Mouse (Mus musculus) mammary gland, adult 2 months (tissue): ENCODE results near the gene Cnbp. TPM values are rescaled to one million over a fixed set of nuclear protein-coding genes. Genes with fewer than 3 reads are reported as not detected.

Source experiments
- polyA plus RNA-seq: library from polyadenylated mRNA; depleted of rRNA; stranded (reverse); fragments of >200 nt; gene quantifications from 2 replicates; pipeline ENCODE4 v1.2.3, GENCODE M21; 2012; ENCODE audit warnings: low replicate concordance; rRNA removed

Gene Cnbp
- polyA plus RNA-seq = 139 and 299 TPM in 2 replicates

GRCm38 (mm10) chr6:87850900-87851614 lies at the start of gene Cnbp:
TSS of gene Cnbp (minus strand) at chr6:87851106.

GRCm38 (mm10) chr6:87887594-87888233 lies 36.8 kb upstream of the Cnbp start, which contains the start of gene Copg1:
TSS of gene Copg1 (plus strand) at chr6:87887814.

GRCm38 (mm10) chr6:87838551-87839197 lies 12.2 kb downstream of the Cnbp start, which contains the start of gene Isy1:
TSS of gene Isy1 (minus strand) at chr6:87838798.

GRCm38 (mm10) chr6:87835695-87836094 lies 15.2 kb downstream of the Cnbp start, which contains the start of gene Gm45140:
TSS of gene Gm45140 (minus strand) at chr6:87835795.

GRCm38 (mm10) chr6:87811675-87812338 lies 39.1 kb downstream of the Cnbp start, which contains the start of gene Rab43:
TSS of gene Rab43 (minus strand) at chr6:87812164.

Other genes with a start within 250 kb of the Cnbp start
- 2.0 and 2.9 TPM in 2 replicates for gene Aplf, start 178.9 kb downstream of the Cnbp start, polyA plus RNA-seq
- 4.2 and 4.3 TPM in 2 replicates for gene Efcc1, start 120.2 kb downstream of the Cnbp start, polyA plus RNA-seq
- gene Gp9, start 73.0 kb downstream of the Cnbp start, polyA plus RNA-seq = 0.33 and 1.1 TPM in 2 replicates
- 52.3 and 58.9 TPM in 2 replicates for gene Rab43, start 38.9 kb downstream of the Cnbp start, polyA plus RNA-seq
- gene Gm45140, start 15.3 kb downstream of the Cnbp start, polyA plus RNA-seq = 0.53 and 1.1 TPM in 2 replicates
- gene Isy1, start 12.3 kb downstream of the Cnbp start, polyA plus RNA-seq = 19.3 and 25.6 TPM in 2 replicates
- 33.4 and 37.3 TPM in 2 replicates for gene Copg1, start 36.7 kb upstream of the Cnbp start, polyA plus RNA-seq
- 21.3 and 21.8 TPM in 2 replicates for gene Hmces, start 62.8 kb upstream of the Cnbp start, polyA plus RNA-seq
- gene H1fx, start 130.5 kb upstream of the Cnbp start, polyA plus RNA-seq = 6.5 and 26.6 TPM in 2 replicates
- gene Rab7, start 194.2 kb upstream of the Cnbp start, polyA plus RNA-seq = 118 and 229 TPM in 2 replicates
- 88.4 and 144 TPM in 2 replicates for gene Rpn1, start 233.4 kb upstream of the Cnbp start, polyA plus RNA-seq